Mouse (Mus musculus): ENCODE data around the gene Fbxo34. TPM values are rescaled to one million over a fixed set of nuclear protein-coding genes. Genes with fewer than 3 reads are reported as not detected.
"Not testable (repeated sequence)": the region's sequence is repeated elsewhere in the genome, so short reads cannot be mapped to it uniquely, and the experiment has no call there.

Fbxo34 gene
- total RNA-seq, 2 experiments from 2014 or later: 86.2 to 90.9 TPM

- DNase-seq (ENCODE audit: extremely low spot score in 1 of 2, low spot score in 1 of 2): no peak
Measured at GRCm38 (mm10) chr14:47551668-47552067, 101.4 kb downstream of the Fbxo34 start.

GRCm38 (mm10) chr14:47553380-47553779 lies 103.2 kb downstream of the Fbxo34 start:
- no peak for DNase-seq (ENCODE audit: extremely low spot score in 1 of 2, low spot score in 1 of 2)

GRCm38 (mm10) chr14:47554236-47554635 lies 104.0 kb downstream of the Fbxo34 start:
- DNase-seq (ENCODE audit: extremely low spot score in 1 of 2, low spot score in 1 of 2): no peak

GRCm38 (mm10) chr14:47555225-47555624 lies 105.0 kb downstream of the Fbxo34 start:
- no peak for DNase-seq (ENCODE audit: extremely low spot score in 1 of 2, low spot score in 1 of 2)

- no peak for DNase-seq (ENCODE audit: extremely low spot score in 1 of 2, low spot score in 1 of 2)
Measured at GRCm38 (mm10) chr14:47560714-47561113, 110.5 kb downstream of the Fbxo34 start.

- DNase-seq (ENCODE audit: extremely low spot score in 1 of 2, low spot score in 1 of 2): no peak
Measured at GRCm38 (mm10) chr14:47562530-47562929, 112.3 kb downstream of the Fbxo34 start.

GRCm38 (mm10) chr14:47563106-47563505 lies 112.9 kb downstream of the Fbxo34 start:
- DNase-seq (ENCODE audit: extremely low spot score in 1 of 2, low spot score in 1 of 2): no peak

- peak; percentile 77 to 95 for DNase-seq (ENCODE audit: extremely low spot score in 1 of 2, low spot score in 1 of 2)
Measured at GRCm38 (mm10) chr14:47567962-47568652, 117.9 kb downstream of the Fbxo34 start.

- DNase-seq (ENCODE audit: extremely low spot score in 1 of 2, low spot score in 1 of 2): not testable (repeated sequence)
Measured at GRCm38 (mm10) chr14:47570549-47570948, 120.3 kb downstream of the Fbxo34 start, which contains the start of gene Atg14. Gene Atg14 (minus strand): TSS chr14:47570649.

- no peak for DNase-seq (ENCODE audit: extremely low spot score in 1 of 2, low spot score in 1 of 2)
Measured at GRCm38 (mm10) chr14:47572707-47573106, 122.5 kb downstream of the Fbxo34 start.

- DNase-seq (ENCODE audit: extremely low spot score in 1 of 2, low spot score in 1 of 2): no peak
Measured at GRCm38 (mm10) chr14:47574721-47575120, 124.5 kb downstream of the Fbxo34 start.

GRCm38 (mm10) chr14:47576687-47577086 lies 126.5 kb downstream of the Fbxo34 start:
- no peak for DNase-seq (ENCODE audit: extremely low spot score in 1 of 2, low spot score in 1 of 2)

GRCm38 (mm10) chr14:47578086-47578485 lies 127.9 kb downstream of the Fbxo34 start:
- DNase-seq (ENCODE audit: extremely low spot score in 1 of 2, low spot score in 1 of 2): peak in 1 of 2 experiments; percentile 41

GRCm38 (mm10) chr14:47581280-47581679 lies 131.1 kb downstream of the Fbxo34 start:
- no peak for DNase-seq (ENCODE audit: extremely low spot score in 1 of 2, low spot score in 1 of 2)

Other genes starting within 250 kb of the Fbxo34 start
- 1 to 10 TPM; 5.1 to 5.4 TPM for gene Wdhd1, start 173.6 kb upstream of the Fbxo34 start, total RNA-seq (2021)
- 10 to 100 TPM; 11.1 TPM for gene Socs4, start 173.5 kb upstream of the Fbxo34 start, total RNA-seq (2021)
- 10 to 100 TPM; 57.4 to 61.4 TPM for gene Mapk1ip1l, start 152.2 kb upstream of the Fbxo34 start, total RNA-seq (2021)
- 1 to 10 TPM in 1 of 2 experiments, under 1 TPM in 1; 0.91 to 1.3 TPM for gene Lgals3, start 82.7 kb upstream of the Fbxo34 start, total RNA-seq (2021)
- gene Dlgap5, start 32.0 kb upstream of the Fbxo34 start, total RNA-seq (2021): under 1 TPM; 0.34 to 0.61 TPM
- 10 to 100 TPM; 16.6 to 17.9 TPM for gene Atg14, start 120.2 kb downstream of the Fbxo34 start, total RNA-seq (2021)
- gene Ktn1, start 198.0 kb downstream of the Fbxo34 start, total RNA-seq (2021): 10 to 100 TPM; 78.3 to 90.9 TPM

Data from layer of hippocampus, postnatal 25 days (tissue).